Mouse (Mus musculus) MEL (cell line): ENCODE measurements around the gene Chrna7. TPM values are rescaled to one million over a fixed set of nuclear protein-coding genes. Genes with fewer than 3 reads are reported as not detected.

Source experiments
- DNase-seq: peaks from one replicate; pipeline ENCODE4 v3.0.0; 2011; ENCODE audit warnings: low read depth, low spot score
- H3K27ac ChIP-seq: 2 replicates; pipeline ENCODE4 v1.5.1; 2012; ENCODE audit warnings: low read depth, mild to moderate bottlenecking, control low read depth, low read length, moderate library complexity; ENCODE audit not compliant: control insufficient read depth
- H3K27me3 ChIP-seq, 2 experiments: fragments of 150-350 bp in 1 of 2; sonication (generic) in 1 of 2; 2 replicates each; pipeline ENCODE4 v1.6.1; 2012; ENCODE audit warnings: low read length in 2 of 2, mild to moderate bottlenecking in 2 of 2, improper control_type of control experiment in 1 of 2, moderate library complexity in 1 of 2; ENCODE audit not compliant: insufficient read depth in 2 of 2, control insufficient read depth in 1 of 2
- H3K36me3 ChIP-seq, 2 experiments: 2 replicates each; pipeline ENCODE4 v1.6.1; 2012 to 2014; ENCODE audit warnings: low read length in 2 of 2, improper control_type of control experiment in 1 of 2, inconsistent platforms in 1 of 2, mild to moderate bottlenecking in 1 of 2; ENCODE audit not compliant: insufficient read depth in 2 of 2, control insufficient read depth in 1 of 2
- H3K4me1 ChIP-seq, 2 experiments: fragments of 150-350 bp in 1 of 2; sonication (generic) in 1 of 2; 2 replicates each; pipeline ENCODE4 v1.6.1; 2012; ENCODE audit warnings: low read length in 2 of 2, improper control_type of control experiment in 1 of 2, mild to moderate bottlenecking in 1 of 2; ENCODE audit not compliant: insufficient read depth in 2 of 2, control insufficient read depth in 1 of 2
- H3K4me3 ChIP-seq, 2 experiments: fragments of 150-350 bp in 1 of 2; sonication (generic) in 1 of 2; 2 replicates each; pipeline ENCODE4 v1.5.1; 2012; ENCODE audit warnings: low read depth in 2 of 2, low read length in 2 of 2, mild to moderate bottlenecking in 2 of 2, moderate library complexity in 2 of 2, control low read depth in 1 of 2, improper control_type of control experiment in 1 of 2; ENCODE audit not compliant: control insufficient read depth in 1 of 2, insufficient read depth in 1 of 2
- H3K79me2 ChIP-seq: 2 replicates; pipeline ENCODE4 v1.6.1; 2012; ENCODE audit warnings: mild to moderate bottlenecking, low read length, moderate library complexity; ENCODE audit not compliant: control insufficient read depth, poor library complexity, insufficient read depth
- H3K9ac ChIP-seq: 2 replicates; pipeline ENCODE4 v1.6.1; 2012; ENCODE audit warnings: low read depth, mild to moderate bottlenecking, control low read depth, low read length, moderate library complexity; ENCODE audit not compliant: control insufficient read depth, poor library complexity, severe bottlenecking
- H3K9me3 ChIP-seq: fragments of 150-350 bp; sonication (generic); replicated peaks from 2 replicates; pipeline ENCODE4 v1.6.1; 2012; ENCODE audit warnings: mild to moderate bottlenecking, low read length, improper control_type of control experiment, moderate library complexity; ENCODE audit not compliant: insufficient read depth
- BHLHE40 ChIP-seq: IDR thresholded peaks from 2 replicates; pipeline ENCODE4 v1.6.1; 2012; ENCODE audit warnings: low read depth, mild to moderate bottlenecking, inconsistent platforms, low read length, improper control_type of control experiment, borderline replicate concordance
- CHD1 ChIP-seq: IDR thresholded peaks from 2 replicates; pipeline ENCODE4 v1.6.1; 2012; ENCODE audit warnings: low read depth, mild to moderate bottlenecking, inconsistent platforms, low read length, improper control_type of control experiment
- ELF1 ChIP-seq: IDR thresholded peaks from 2 replicates; pipeline ENCODE4 v1.6.1; 2014; ENCODE audit warnings: low read depth, mild to moderate bottlenecking, inconsistent platforms, low read length, improper control_type of control experiment, moderate library complexity
- EP300 ChIP-seq, 2 experiments: IDR thresholded peaks; 2 replicates each; pipeline ENCODE4 v1.6.1; 2011; ENCODE audit warnings: improper control_type of control experiment in 2 of 2, low read length in 2 of 2, low read depth in 1 of 2, mild to moderate bottlenecking in 1 of 2
- JUND ChIP-seq: IDR thresholded peaks from 2 replicates; pipeline ENCODE4 v1.6.1; 2011; ENCODE audit warnings: low read depth, mild to moderate bottlenecking, improper control_type of control experiment, low read length
- MAZ ChIP-seq: IDR thresholded peaks from 2 replicates; pipeline ENCODE4 v1.6.1; 2012; ENCODE audit warnings: low read depth, mild to moderate bottlenecking, inconsistent platforms, low read length, improper control_type of control experiment
- MEF2A ChIP-seq: IDR thresholded peaks from 2 replicates; pipeline ENCODE4 v1.6.1; 2014; ENCODE audit warnings: low read depth, mild to moderate bottlenecking, inconsistent platforms, low read length, improper control_type of control experiment; ENCODE audit not compliant: poor library complexity, insufficient replicate concordance, severe bottlenecking; ENCODE audit errors: extremely low read depth
- MYB ChIP-seq: IDR thresholded peaks from 2 replicates; pipeline ENCODE4 v1.6.1; 2011; ENCODE audit warnings: mild to moderate bottlenecking, low read depth, low read length, improper control_type of control experiment
- MYC ChIP-seq: IDR thresholded peaks from 2 replicates; pipeline ENCODE4 v1.6.1; 2011; ENCODE audit warnings: low read depth, mild to moderate bottlenecking, low read length, improper control_type of control experiment, moderate library complexity
- NELFE ChIP-seq: IDR thresholded peaks from 2 replicates; pipeline ENCODE4 v1.6.1; 2011; ENCODE audit warnings: low read depth, low read length, improper control_type of control experiment
- NRF1 ChIP-seq: IDR thresholded peaks from 2 replicates; pipeline ENCODE4 v1.6.1; 2014; ENCODE audit warnings: low read depth, mild to moderate bottlenecking, inconsistent platforms, low read length, improper control_type of control experiment, moderate library complexity; ENCODE audit not compliant: poor library complexity, insufficient read depth, severe bottlenecking
- POLR2A ChIP-seq, 2 experiments: IDR thresholded peaks; 2 replicates each; pipeline ENCODE4 v1.6.1; 2011 to 2012; ENCODE audit warnings: low read length in 2 of 2, mild to moderate bottlenecking in 2 of 2, control low read depth in 1 of 2, improper control_type of control experiment in 1 of 2, low read depth in 1 of 2, moderate library complexity in 1 of 2; ENCODE audit not compliant: control insufficient read depth in 1 of 2, insufficient read depth in 1 of 2, poor library complexity in 1 of 2
- POLR2AphosphoS5 ChIP-seq: IDR thresholded peaks from 2 replicates; pipeline ENCODE4 v1.6.1; 2012; ENCODE audit warnings: low read depth, borderline replicate concordance, mild to moderate bottlenecking, inconsistent platforms, low read length, moderate library complexity, mixed read lengths
- RCOR1 ChIP-seq: IDR thresholded peaks from 2 replicates; pipeline ENCODE4 v1.6.1; 2012; ENCODE audit warnings: low read depth, mild to moderate bottlenecking, inconsistent platforms, low read length, improper control_type of control experiment
- SIN3A ChIP-seq: IDR thresholded peaks from 2 replicates; pipeline ENCODE4 v1.6.1; 2012; ENCODE audit warnings: low read length, improper control_type of control experiment, inconsistent platforms
- TBP ChIP-seq: IDR thresholded peaks from 2 replicates; pipeline ENCODE4 v1.8.0; 2011; ENCODE audit warnings: low read depth, low read length, improper control_type of control experiment
- USF2 ChIP-seq, 2 experiments: IDR thresholded peaks; 2 replicates each; pipeline ENCODE4 v1.6.1; 2011 to 2012; ENCODE audit warnings: improper control_type of control experiment in 2 of 2, low read length in 2 of 2, borderline replicate concordance in 1 of 2, inconsistent platforms in 1 of 2, low read depth in 1 of 2, mild to moderate bottlenecking in 1 of 2; ENCODE audit not compliant: insufficient read depth in 1 of 2
- ZC3H11A ChIP-seq: IDR thresholded peaks from 2 replicates; pipeline ENCODE4 v1.6.1; 2012; ENCODE audit warnings: low read depth, mild to moderate bottlenecking, inconsistent platforms, low read length, improper control_type of control experiment
- ZKSCAN1 ChIP-seq: IDR thresholded peaks from 2 replicates; pipeline ENCODE4 v1.6.1; 2012; ENCODE audit warnings: low read depth, mild to moderate bottlenecking, inconsistent platforms, low read length, improper control_type of control experiment, moderate library complexity
- ZNF384 ChIP-seq: IDR thresholded peaks from 2 replicates; pipeline ENCODE4 v1.6.1; 2012; ENCODE audit warnings: low read depth, mild to moderate bottlenecking, inconsistent platforms, low read length, improper control_type of control experiment
- polyA plus RNA-seq, 2 experiments: library from polyadenylated mRNA; stranded (reverse) in 1 of 2; unstranded in 1 of 2; fragments of >175 nt in 1 of 2; fragments of >200 nt in 1 of 2; gene quantifications; 2 replicates each; pipeline versions ENCODE4 v1.2.1 to v1.2.4; 2012; ENCODE audit warnings: low replicate concordance in 2 of 2, low read depth in 1 of 2; ENCODE audit not compliant: insufficient read length in 2 of 2, insufficient read depth in 1 of 2, missing spikeins in 1 of 2
- total RNA-seq: library from RNA; depleted of rRNA; stranded (reverse); fragments of 300-350 nt; gene quantifications from 2 replicates; pipeline ENCODE4 v1.2.3, GENCODE M21; 2012

Chrna7 gene
- total and polyA plus RNA-seq, 3 experiments = not detected

- no peaks in the 10 kb centered on the region for H3K79me2 ChIP-seq
- no peak for DNase-seq
- no peak overlapping the region for H3K9ac ChIP-seq
- H3K4me1 ChIP-seq = no peaks in the 10 kb centered on the region
- H3K27me3 ChIP-seq = no peaks in the 10 kb centered on the region
- no peak overlapping the region for H3K4me3 ChIP-seq
- H3K9me3 ChIP-seq = no peaks in the 10 kb centered on the region
- no peak for TF ChIP-seq RCOR1
- H3K27ac ChIP-seq = no peak overlapping the region
- H3K36me3 ChIP-seq = no peaks in the 10 kb centered on the region
Measured at GRCm38 (mm10) chr7:63170063-63170787, 42.1 kb downstream of the Chrna7 start.

DNA sequence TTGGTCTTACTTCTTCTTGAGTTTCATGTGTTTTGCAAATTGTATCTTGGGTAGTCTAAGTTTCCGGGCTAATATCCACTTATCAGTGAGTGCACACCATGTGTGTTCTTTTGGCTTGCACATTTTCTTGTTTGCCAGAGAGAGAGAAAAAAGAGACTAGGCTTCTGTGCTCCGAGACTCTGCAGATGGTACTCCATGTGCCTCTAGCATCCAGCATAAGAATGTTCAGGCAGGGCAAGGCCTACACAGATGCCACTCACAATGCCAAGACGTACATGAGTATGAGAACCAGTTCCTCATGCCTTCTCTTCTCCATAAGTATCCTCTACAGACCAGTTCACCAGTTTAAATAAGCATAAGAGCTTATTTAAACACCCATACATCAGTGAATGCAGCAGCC is 47.8 kb downstream of the Chrna7 start:
- Histone ChIP-seq H3K4me3 (no peak overlapping the region), H3K27me3 (no peaks in the 10 kb centered on the region), H3K27ac (no peak overlapping the region), H3K4me1 (no peaks in the 10 kb centered on the region), H3K79me2 (no peaks in the 10 kb centered on the region), H3K36me3 (no peaks in the 10 kb centered on the region), H3K9me3 (no peaks in the 10 kb centered on the region), H3K9ac (no peak overlapping the region)
- DNase-seq = no peak
- TF ChIP-seq USF2 (IDR thresholded peaks at IDR 0.05; ENCODE audit: borderline replicate concordance in 1 of 2, insufficient read depth in 1 of 2, low read depth in 1 of 2, low read length in 2 of 2) (no peak), SIN3A (no peak), POLR2A (IDR thresholded peaks at IDR 0.05; ENCODE audit: control insufficient read depth in 1 of 2, insufficient read depth in 1 of 2, low read depth in 1 of 2, low read length in 2 of 2, poor library complexity in 1 of 2) (no peak), CHD1 (no peak), ZNF384 (no peak), EP300 (IDR thresholded peaks at IDR 0.05; ENCODE audit: low read depth in 1 of 2, low read length in 2 of 2) (no peak), NRF1 (no peak), POLR2AphosphoS5 (no peak), NELFE (no peak), MYB (no peak), ELF1 (no peak), JUND (no peak), MAZ (no peak), BHLHE40 (no peak), RCOR1 (no peak), ZC3H11A (no peak), MEF2A (no peak), ZKSCAN1 (no peak), TBP (no peak), MYC (no peak)
